Mouse (Mus musculus) left cerebral cortex, postnatal 25 days (tissue): ENCODE measurements around the gene Tmem135. TPM values are rescaled to one million over a fixed set of nuclear protein-coding genes. Genes with fewer than 3 reads are reported as not detected.

Source experiments
- DNase-seq, 2 experiments: peaks; one replicate each; pipeline ENCODE4 v3.0.0; 2022; ENCODE audit warnings: low spot score in 2 of 2, mixed read lengths in 1 of 2
- intact Hi-C: fragments of 180-260 bp; cut with DNase I; formaldehyde crosslinking; loops from one replicate; pipeline ENCODE4 v1.15.1; 2025
- total RNA-seq, 2 experiments: library from RNA; stranded (reverse); gene quantifications; 2 replicates each; pipeline ENCODE4 v1.2.3; 2021

The Tmem135 gene
- total RNA-seq, 2 experiments from 2014 or later: 65.1 to 73.9 TPM

DNA sequence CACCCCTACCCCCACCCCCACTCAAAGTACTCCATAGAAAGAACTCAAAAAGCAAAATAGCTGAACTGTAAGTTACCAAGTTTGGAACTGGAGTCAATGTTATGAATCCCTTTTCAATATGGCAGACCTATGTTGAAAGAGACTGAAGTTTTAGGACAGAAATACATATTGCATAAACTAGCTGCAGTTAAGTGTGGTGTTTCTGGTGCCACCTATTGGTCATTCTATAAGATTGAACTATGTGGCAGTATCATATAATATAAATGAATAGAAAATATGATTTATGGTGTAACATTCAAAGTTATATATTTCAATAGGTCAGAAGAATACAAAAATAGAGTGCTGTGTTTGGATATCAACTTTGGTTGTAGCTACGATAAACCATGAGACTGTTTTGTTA, 11.2 kb downstream of the Tmem135 start:
- intact Hi-C loops: no loop called here
- no peak for DNase-seq

DNA sequence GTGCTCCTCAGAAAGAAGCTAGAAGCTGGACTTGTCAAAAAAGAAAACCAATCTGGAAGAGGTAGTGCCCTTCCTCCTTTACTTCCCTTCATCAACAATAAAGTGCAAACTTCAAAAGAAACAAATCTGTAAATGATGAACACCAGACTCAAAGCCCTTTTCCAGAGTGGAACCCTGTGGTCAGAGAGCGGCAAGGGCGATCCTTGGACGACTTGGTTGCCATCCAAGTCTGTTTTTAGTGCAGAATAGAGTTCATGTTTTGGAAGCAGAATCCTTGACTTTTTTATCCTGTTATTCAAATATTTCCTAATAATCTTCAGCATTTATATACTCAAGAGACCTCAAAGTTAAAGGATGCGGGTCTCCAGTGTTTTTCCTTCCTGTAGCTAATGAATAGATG, 11.6 kb downstream of the Tmem135 start:
- no peak for DNase-seq
- intact Hi-C loops: no loop called here

GRCm38 (mm10) chr7:89391831-89392230, 12.2 kb downstream of the Tmem135 start:
- intact Hi-C loops: no loop called here

DNA sequence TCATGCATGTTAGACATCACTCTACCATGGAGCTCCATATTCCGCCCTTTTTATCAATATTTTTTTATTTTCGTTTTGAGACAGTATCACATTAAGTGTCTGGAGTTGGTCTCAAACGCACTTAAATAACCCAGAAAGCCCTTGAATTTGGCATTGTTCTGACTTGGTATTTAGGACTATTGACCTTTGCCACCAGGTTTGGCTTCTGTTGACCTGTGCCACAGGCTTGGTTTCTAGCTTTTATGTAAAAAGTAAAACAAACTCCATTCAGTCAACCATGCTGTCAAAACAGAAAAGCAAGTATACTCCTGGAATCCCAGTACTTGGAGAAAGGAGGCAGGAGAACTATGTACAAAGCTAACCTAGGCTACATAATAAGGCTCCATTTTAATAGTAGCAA, 12.7 kb downstream of the Tmem135 start:
- no peak for DNase-seq
- intact Hi-C loops: no loop called here

More at GRCm38 (mm10) chr7:89391831-89392230, 12.2 kb downstream of the Tmem135 start:
- no peak for DNase-seq

- intact Hi-C loops: no loop called here
- DNase-seq: no peak
Measured at GRCm38 (mm10) chr7:89390660-89391059, 13.4 kb downstream of the Tmem135 start.

GRCm38 (mm10) chr7:89388981-89389380, 15.0 kb downstream of the Tmem135 start:
- no peak for DNase-seq
- intact Hi-C loops: no loop called here

- DNase-seq: no peak
- intact Hi-C loops: no loop called here
Measured at GRCm38 (mm10) chr7:89382892-89383291, 21.1 kb downstream of the Tmem135 start.

- intact Hi-C loops: no loop called here
- DNase-seq: no peak
Measured at GRCm38 (mm10) chr7:89380935-89381705, 22.9 kb downstream of the Tmem135 start.

GRCm38 (mm10) chr7:89371623-89372295, 32.3 kb downstream of the Tmem135 start:
- DNase-seq: no peak
- intact Hi-C loops: no loop called here

- intact Hi-C loops: no loop called here
- peak in 1 of 2 experiments; percentile 38 for DNase-seq
Measured at GRCm38 (mm10) chr7:89370917-89371316, 33.1 kb downstream of the Tmem135 start.

- DNase-seq: no peak
- intact Hi-C loops: no loop called here
Measured at GRCm38 (mm10) chr7:89370086-89370485, 33.9 kb downstream of the Tmem135 start.

DNA sequence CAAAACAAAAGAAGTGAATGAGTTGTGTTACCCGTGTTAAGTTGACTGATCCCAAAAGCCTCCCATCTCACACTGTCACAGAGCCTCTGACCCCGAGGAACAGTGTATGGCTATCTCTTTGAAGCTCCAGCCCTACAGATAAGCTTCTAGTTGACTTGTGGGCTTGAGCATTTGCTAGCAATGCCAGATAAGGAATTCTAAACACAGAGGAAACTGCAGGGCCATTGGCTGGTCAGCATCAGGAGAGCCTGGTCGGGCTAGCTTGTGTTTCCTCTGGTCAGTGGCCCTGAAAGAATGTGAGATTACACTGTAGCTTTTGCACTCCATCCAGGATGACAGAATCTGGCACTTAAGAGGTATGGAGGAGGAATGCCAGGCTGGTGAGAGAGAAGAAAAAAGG, 36.4 kb downstream of the Tmem135 start:
- DNase-seq: no peak
- intact Hi-C loops: no loop called here

DNA sequence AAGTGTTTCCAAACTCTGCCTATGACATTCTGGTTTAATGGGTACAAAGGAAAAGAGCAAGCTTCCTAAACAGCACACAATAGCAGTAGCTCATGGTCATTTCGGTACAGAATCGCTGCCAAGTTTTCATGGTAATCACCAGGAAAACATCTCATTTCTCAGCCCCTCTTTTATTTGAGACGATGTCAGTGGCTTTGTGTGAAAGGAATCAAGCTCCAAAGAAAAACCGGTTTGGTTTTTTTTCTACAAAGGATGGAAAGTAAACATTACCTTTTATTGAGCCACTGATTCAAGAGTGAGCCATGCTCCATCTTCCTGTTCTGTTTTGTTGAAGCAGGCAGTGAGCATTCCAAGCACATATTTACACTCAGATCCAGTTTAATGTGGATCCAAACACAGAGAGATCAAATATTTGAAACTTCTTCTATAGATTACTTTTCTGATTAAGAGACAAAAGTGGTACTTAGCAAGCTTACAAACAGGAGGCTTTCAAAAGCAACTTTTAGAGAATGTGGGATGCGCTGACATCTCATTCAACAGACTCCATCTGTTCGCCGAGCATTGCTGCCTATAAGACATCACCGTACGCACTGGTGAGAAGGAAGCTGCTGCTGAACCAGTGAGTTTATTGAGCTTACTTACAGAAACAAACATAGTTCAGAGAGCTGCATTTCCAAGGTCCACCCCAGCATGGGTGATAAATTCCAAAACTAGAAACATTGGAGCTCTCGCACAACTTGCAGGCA, 38.7 kb downstream of the Tmem135 start:
- peak; percentile 30 to 63 for DNase-seq
- intact Hi-C loops: no loop called here

DNA sequence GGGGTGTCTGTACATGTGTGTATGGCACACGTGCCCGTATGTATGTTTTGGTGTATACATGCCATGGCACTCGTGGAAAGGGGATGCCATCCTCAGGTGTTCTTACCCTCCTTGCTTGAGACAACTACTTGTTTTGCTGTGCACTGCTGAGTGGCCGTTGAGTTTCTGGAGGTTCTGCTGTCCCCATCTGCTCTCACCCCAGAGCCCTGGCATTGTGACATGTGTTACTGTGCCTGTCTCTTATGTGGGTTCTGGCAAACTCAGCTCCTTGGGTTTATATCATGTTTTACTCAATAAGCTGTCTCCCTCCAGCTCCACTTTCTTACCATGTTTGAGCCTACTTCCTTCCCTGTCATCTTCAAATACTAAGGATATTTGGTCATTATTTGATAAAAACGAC, 40.0 kb downstream of the Tmem135 start:
- DNase-seq: no peak
- intact Hi-C loops: no loop called here

DNA sequence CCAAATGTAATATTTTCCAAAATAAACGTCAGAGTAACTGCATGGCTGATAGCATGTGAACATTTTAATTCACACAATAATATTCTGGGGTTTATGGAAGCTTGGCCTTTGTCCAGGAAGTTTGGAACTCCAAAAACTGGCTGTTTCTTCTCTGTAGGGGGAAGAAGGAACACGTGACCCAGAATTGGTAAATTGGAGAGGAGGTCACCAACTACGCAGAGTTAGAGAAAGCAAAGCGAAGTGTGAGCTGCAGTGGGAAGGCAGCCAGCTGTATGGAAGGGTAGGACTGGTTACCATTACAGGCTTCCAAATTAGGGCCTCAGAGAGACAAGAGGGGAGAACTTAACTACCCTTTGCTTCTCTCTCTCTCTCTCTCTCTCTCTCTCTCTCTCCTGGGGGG, 47.7 kb downstream of the Tmem135 start:
- DNase-seq: no peak
- intact Hi-C loops: no loop called here

- intact Hi-C loops: no loop called here
- DNase-seq: no peak
Measured at GRCm38 (mm10) chr7:89355519-89356255, 48.3 kb downstream of the Tmem135 start.

DNA sequence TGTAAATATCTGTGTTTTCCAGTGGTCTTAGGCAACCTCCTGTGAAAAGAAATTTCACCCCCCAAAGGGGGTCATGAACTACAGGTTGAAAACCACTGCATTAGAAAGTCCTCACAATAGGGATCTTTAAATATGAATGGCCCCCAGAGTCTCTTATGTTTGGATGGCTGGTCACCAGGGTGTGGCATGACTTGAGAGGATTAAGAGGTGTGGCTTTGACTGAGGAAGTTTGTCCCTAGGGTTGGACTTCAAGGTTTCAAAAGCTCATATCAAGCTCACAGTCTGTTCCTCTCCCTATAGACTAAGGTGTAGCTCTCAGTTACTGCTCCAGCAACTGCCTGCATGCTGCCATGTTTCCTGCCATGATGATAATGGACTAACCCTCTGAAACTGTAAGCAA, 62.0 kb downstream of the Tmem135 start:
- intact Hi-C loops: no loop called here
- no peak for DNase-seq

- intact Hi-C loops: loop anchor here (2.0 to 5.0 kb wide), 3 partner anchors 65 to 173 kb away; partner anchors contain the start of genes Fzd4 and Tmem135
Measured at GRCm38 (mm10) chr7:89339808-89340207, 64.2 kb downstream of the Tmem135 start.

GRCm38 (mm10) chr7:89339142-89339435, 64.9 kb downstream of the Tmem135 start:
- intact Hi-C loops: loop anchor here (2.0 to 5.0 kb wide), 3 partner anchors 66 to 172 kb away; partner anchors contain the start of genes Fzd4 and Tmem135
- DNase-seq: no peak

More at GRCm38 (mm10) chr7:89339808-89340207, 64.2 kb downstream of the Tmem135 start:
- no peak for DNase-seq
